ENCODE assay signal across 18 mouse cellular contexts in the genomic region with DNA sequence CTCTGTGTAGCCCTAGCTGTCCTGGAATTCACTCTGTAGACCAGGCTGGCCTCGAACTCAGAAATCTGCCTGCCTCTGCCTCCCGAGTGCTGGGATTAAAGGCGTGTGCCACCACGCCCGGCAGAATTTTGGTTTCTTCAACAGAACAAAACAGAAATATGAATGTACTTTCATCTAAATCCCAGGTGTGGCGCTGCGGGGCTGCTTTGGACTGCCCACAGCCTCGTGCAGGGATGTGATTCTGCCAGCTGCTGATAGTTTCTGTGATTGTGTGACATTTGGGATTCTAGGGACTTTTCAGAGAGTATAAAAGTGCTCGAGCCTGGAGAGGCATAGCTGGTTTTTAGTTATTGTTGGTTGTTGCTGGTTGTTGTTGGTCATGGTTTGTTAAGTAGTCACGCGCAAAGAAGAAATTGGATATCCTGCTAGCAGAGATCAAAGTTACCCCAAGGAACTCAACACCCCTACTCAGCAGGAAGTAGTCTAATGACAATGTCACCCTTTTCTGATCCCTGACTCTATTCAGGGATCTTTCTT. TPM values are rescaled to one million over a fixed set of nuclear protein-coding genes. Genes with fewer than 3 reads are reported as not detected.
DNase-seq lines count a peak whose midpoint lies in the region; ATAC-seq and TF ChIP-seq lines count a peak whose summit lies in the region.
"Had no signal": no experiment of that assay in that cellular context is flagged by ENCODE, and none has a peak within 500 bp of the region (broad histone marks: within the 10 kb centered on the region; RNA-seq: fewer than 3 reads in every experiment).

No protein-coding gene starts in this region.

- H3K9ac ChIP-seq in intestine, postnatal 0 days (ENCODE audit: low read depth, low read length), result no peak overlapping the region
- H3K9ac ChIP-seq in intestine, embryonic 16.5 days (ENCODE audit: low read depth, low read length), result no peak overlapping the region
- H3K9ac ChIP-seq in forebrain, embryonic 16.5 days (replicated peaks; ENCODE audit: low read depth, low read length), result no peak overlapping the region
- H3K9ac ChIP-seq: hindbrain, embryonic 13.5 days; limb, embryonic 15.5 days; neural tube, embryonic 15.5 days had no signal

- H3K36me3 ChIP-seq in intestine, postnatal 0 days (ENCODE audit: control insufficient read depth, insufficient read depth), result no peaks in the 10 kb centered on the region
- no peaks in the 10 kb centered on the region for H3K36me3 ChIP-seq in intestine, embryonic 16.5 days (ENCODE audit: control insufficient read depth, insufficient read depth, low read length)
- H3K36me3 ChIP-seq in forebrain, embryonic 16.5 days (ENCODE audit: control insufficient read depth, insufficient read depth), result no peaks in the 10 kb centered on the region
- H3K36me3 ChIP-seq: forebrain, embryonic 10.5 days; heart, embryonic 10.5 days; hindbrain, embryonic 13.5 days; limb, embryonic 15.5 days; neural tube, embryonic 15.5 days had no signal

- 76% methylated on average over 11 of the region's 11 CpGs for WGBS in intestine, postnatal 0 days
- WGBS in intestine, embryonic 16.5 days, result 68% methylated on average over 11 of the region's 11 CpGs
- WGBS in forebrain, embryonic 16.5 days, result 70% methylated on average over 11 of the region's 11 CpGs

- no peak overlapping the region for H3K27ac ChIP-seq in intestine, postnatal 0 days (ENCODE audit: low read depth, low read length)
- no peak overlapping the region for H3K27ac ChIP-seq in intestine, embryonic 16.5 days (ENCODE audit: low read length)
- no peak overlapping the region for H3K27ac ChIP-seq in forebrain, embryonic 16.5 days (ENCODE audit: low read length)
- H3K27ac ChIP-seq: forebrain, embryonic 10.5 days; heart, embryonic 10.5 days; hindbrain, embryonic 13.5 days; limb, embryonic 15.5 days; neural tube, embryonic 15.5 days had no signal

- H3K4me2 ChIP-seq in intestine, postnatal 0 days (replicated peaks; ENCODE audit: low read depth), result no peak overlapping the region
- H3K4me2 ChIP-seq in intestine, embryonic 16.5 days (ENCODE audit: low read depth, low read length), result no peak overlapping the region
- no peak overlapping the region for H3K4me2 ChIP-seq in forebrain, embryonic 16.5 days (ENCODE audit: low read length)
- H3K4me2 ChIP-seq: hindbrain, embryonic 13.5 days; limb, embryonic 15.5 days; midbrain, embryonic 11.5 days; neural tube, embryonic 15.5 days had no signal

- TF ChIP-seq CTCF in intestine, postnatal 0 days (IDR thresholded peaks at IDR 0.05; ENCODE audit: low read depth), result 0 out of 2 replicates have a peak, but pooled peaks have one; percentile 18

- no peaks in the 10 kb centered on the region for H3K27me3 ChIP-seq in intestine, postnatal 0 days (replicated peaks; ENCODE audit: control insufficient read depth, insufficient read depth, low read length)
- H3K27me3 ChIP-seq in intestine, embryonic 16.5 days (replicated peaks; ENCODE audit: control insufficient read depth, insufficient read depth, low read length), result no peaks in the 10 kb centered on the region
- H3K27me3 ChIP-seq in forebrain, embryonic 16.5 days (replicated peaks; ENCODE audit: control insufficient read depth, insufficient read depth, low read length), result no peaks in the 10 kb centered on the region
- H3K27me3 ChIP-seq: hindbrain, embryonic 13.5 days; limb, embryonic 15.5 days; neural tube, embryonic 15.5 days had no signal

- ATAC-seq in intestine, postnatal 0 days, result no peak
- no peak for ATAC-seq in intestine, embryonic 16.5 days
- ATAC-seq in activated CD4-positive, CD25-positive, alpha-beta regulatory T cell, adult 4 months, result peak; percentile 38
- no peak for ATAC-seq in forebrain, embryonic 16.5 days

- no peaks in the 10 kb centered on the region for H3K9me3 ChIP-seq in intestine, postnatal 0 days (ENCODE audit: control insufficient read depth)
- H3K9me3 ChIP-seq in intestine, embryonic 16.5 days (ENCODE audit: control insufficient read depth, low read length), result no peaks in the 10 kb centered on the region
- no peaks in the 10 kb centered on the region for H3K9me3 ChIP-seq in forebrain, embryonic 16.5 days (ENCODE audit: control insufficient read depth, low read length)
- H3K9me3 ChIP-seq: forebrain, embryonic 10.5 days; heart, embryonic 10.5 days; hindbrain, embryonic 13.5 days; limb, embryonic 15.5 days; neural tube, embryonic 15.5 days had no signal

- H3K4me1 ChIP-seq in intestine, postnatal 0 days (replicated peaks; ENCODE audit: control insufficient read depth, insufficient read depth, low read length), result no peaks in the 10 kb centered on the region
- H3K4me1 ChIP-seq in intestine, embryonic 16.5 days (ENCODE audit: control insufficient read depth, insufficient read depth, low read length), result no peaks in the 10 kb centered on the region
- no peaks in the 10 kb centered on the region for H3K4me1 ChIP-seq in forebrain, embryonic 16.5 days (replicated peaks; ENCODE audit: control insufficient read depth, insufficient read depth, low read length)
- H3K4me1 ChIP-seq: limb, embryonic 15.5 days had no signal

- H3K4me3 ChIP-seq in intestine, postnatal 0 days (ENCODE audit: low read depth, low read length), result no peak overlapping the region
- H3K4me3 ChIP-seq in intestine, embryonic 16.5 days (ENCODE audit: low read length), result no peak overlapping the region
- H3K4me3 ChIP-seq in forebrain, embryonic 16.5 days (replicated peaks; ENCODE audit: low read length), result no peak overlapping the region
- H3K4me3 ChIP-seq: forebrain, embryonic 10.5 days; heart, embryonic 10.5 days; hindbrain, embryonic 13.5 days; limb, embryonic 15.5 days; neural tube, embryonic 15.5 days had no signal

- peak; percentile 34 for DNase-seq in CD4-positive helper T cell, adult 2 months (ENCODE audit: low read depth, low spot score)
- peak; percentile 35 for DNase-seq in thymus, postnatal 25 days
- DNase-seq in adrenal gland, adult 8-10 months, result no peak
- DNase-seq: cerebellum, adult 2 months; gastrocnemius, postnatal 25 days; kidney, adult 2 months; lung, adult 18-20 months; right cerebral cortex, postnatal 25 days had no signal

RNA-seq across cellular contexts. Expression of a gene that starts 16.9 kb away (rescaled TPM):
- 3.7 and 5.1 TPM in 2 replicates for polyA plus RNA-seq in intestine, postnatal 0 days (2015; fragmentation: Nextera tagmentation; extraction: Ambion mirVana)
- polyA plus RNA-seq in intestine, embryonic 16.5 days (2015; fragmentation: Nextera tagmentation; extraction: Ambion mirVana), result 5.7 and 6.1 TPM in 2 replicates
- polyA plus RNA-seq in activated CD4-positive, CD25-positive, alpha-beta regulatory T cell, adult 4 months (2017; shearing (Covaris generic)), result 1 to 10 TPM in 1 of 2 experiments, under 1 TPM in 1; 0.41 to 1.0 TPM
- 1 to 10 TPM; 3.9 to 8.1 (median 4.9) TPM for total RNA-seq in adrenal gland, adult 8-10 months (2022)
- 8.7 and 9.0 TPM in 2 replicates for polyA plus RNA-seq in forebrain, embryonic 16.5 days (2015; fragmentation: Nextera tagmentation; extraction: Ambion mirVana)

RNA-seq across cellular contexts. Expression of a gene that starts 30.0 kb away (rescaled TPM):
- 6.1 and 6.5 TPM in 2 replicates for polyA plus RNA-seq in intestine, postnatal 0 days (2015; fragmentation: Nextera tagmentation; extraction: Ambion mirVana)
- 6.1 and 8.4 TPM in 2 replicates for polyA plus RNA-seq in intestine, embryonic 16.5 days (2015; fragmentation: Nextera tagmentation; extraction: Ambion mirVana)
- 1 to 10 TPM; 2.9 TPM for polyA plus RNA-seq in activated CD4-positive, CD25-positive, alpha-beta regulatory T cell, adult 4 months (2017; shearing (Covaris generic))
- 10 to 100 TPM; 59.7 to 83.9 (median 74.0) TPM for total RNA-seq in adrenal gland, adult 8-10 months (2022)
- 3.2 and 3.4 TPM in 2 replicates for polyA plus RNA-seq in forebrain, embryonic 16.5 days (2015; fragmentation: Nextera tagmentation; extraction: Ambion mirVana)
